Mouse (Mus musculus) midbrain, postnatal 0 days (tissue): ENCODE results near the gene Klk9. TPM values are rescaled to one million over a fixed set of nuclear protein-coding genes. Genes with fewer than 3 reads are reported as not detected.

ENCODE experiments used
- ATAC-seq: fragments of 200-750 bp; cut with Nextera tagmentation; 2 replicates; pipeline ENCODE4 v1.8.0; 2017; ENCODE audit warnings: moderate number of reproducible peaks, mild to moderate bottlenecking, moderate TSS enrichment, moderate library complexity; ENCODE audit not compliant: low FRiP score
- DNase-seq: peaks from one replicate; pipeline ENCODE4 v3.0.0-alpha.2; 2015; ENCODE audit warnings: low spot score
- H3K27ac ChIP-seq: fragments of 300-500 bp; sonication (generic); 2 replicates; pipeline ENCODE4 v1.5.1; 2014; ENCODE audit warnings: low read depth, mild to moderate bottlenecking, low read length, mixed read lengths
- H3K27me3 ChIP-seq: fragments of 300-500 bp; sonication (generic); 2 replicates; pipeline ENCODE4 v1.6.1; 2014; ENCODE audit warnings: low read length, control low read depth, mixed read lengths; ENCODE audit not compliant: insufficient read depth
- H3K36me3 ChIP-seq: fragments of 300-500 bp; sonication (generic); 2 replicates; pipeline ENCODE4 v1.6.1; 2014; ENCODE audit warnings: low read length, control low read depth, mixed read lengths; ENCODE audit not compliant: insufficient read depth
- H3K4me1 ChIP-seq: fragments of 300-500 bp; sonication (generic); 2 replicates; pipeline ENCODE4 v1.6.1; 2014; ENCODE audit warnings: mild to moderate bottlenecking, control low read depth, antibody characterized with exemption, low read length, mixed read lengths; ENCODE audit not compliant: insufficient read depth
- H3K4me2 ChIP-seq: fragments of 300-500 bp; sonication (generic); 2 replicates; pipeline ENCODE4 v1.6.1; 2014; ENCODE audit warnings: low read depth, mild to moderate bottlenecking, low read length, mixed read lengths; ENCODE audit not compliant: poor library complexity, severe bottlenecking
- H3K4me3 ChIP-seq: fragments of 300-500 bp; sonication (generic); 2 replicates; pipeline ENCODE4 v1.5.1; 2014; ENCODE audit warnings: low read depth, mild to moderate bottlenecking, low read length, moderate library complexity
- H3K9ac ChIP-seq: fragments of 300-500 bp; sonication (generic); replicated peaks from 2 replicates; pipeline ENCODE4 v1.6.1; 2014; ENCODE audit warnings: mild to moderate bottlenecking, low read length, moderate library complexity, mixed read lengths; ENCODE audit not compliant: poor library complexity, severe bottlenecking
- H3K9me3 ChIP-seq: fragments of 300-500 bp; sonication (generic); 2 replicates; pipeline ENCODE4 v1.6.1; 2016; ENCODE audit warnings: low read length, control low read depth
- CTCF ChIP-seq: IDR thresholded peaks from 2 replicates; pipeline ENCODE4 v1.5.1; 2016; ENCODE audit warnings: antibody characterized with exemption, mild to moderate bottlenecking
- WGBS: fragments of 180-500 bp; shearing (Covaris S2); extraction: QIAGEN DNeasy Blood & Tissue Kit; methylation state at CpG from one replicate; pipeline ENCODE4 v1.1.7; 2014; 5-methylcytosine and 5-hydroxymethylcytosine counted together
- polyA plus RNA-seq: library from polyadenylated mRNA; unstranded; fragments of >200 nt; fragmentation: Nextera tagmentation; extraction: Ambion mirVana; gene quantifications from 2 replicates; pipeline ENCODE4 v1.2.1, GENCODE M21; 2015
- total RNA-seq: library from RNA; depleted of rRNA; stranded (reverse); fragments of >200 nt; gene quantifications from 2 replicates; pipeline ENCODE4 v1.2.3, GENCODE M21; 2014

The Klk9 gene
- total and polyA plus RNA-seq, 2 experiments from 2014 or later: not detected

- H3K9me3 ChIP-seq: no peaks in the 10 kb centered on the region
- no peak overlapping the region for H3K4me2 ChIP-seq
- H3K27ac ChIP-seq: no peak overlapping the region
- H3K4me1 ChIP-seq: no peaks in the 10 kb centered on the region
- no peak overlapping the region for H3K9ac ChIP-seq
- H3K4me3 ChIP-seq: no peak overlapping the region
- TF ChIP-seq CTCF: no peak
- no peak for ATAC-seq
- H3K27me3 ChIP-seq: no peaks in the 10 kb centered on the region
- no peak for DNase-seq
- WGBS: 93% methylated on average over 10 of the region's 10 CpGs
- H3K36me3 ChIP-seq: no peaks in the 10 kb centered on the region
These were observed 21.0 kb upstream of the Klk9 start for GRCm38 (mm10) chr7:43770701-43771100.

DNA sequence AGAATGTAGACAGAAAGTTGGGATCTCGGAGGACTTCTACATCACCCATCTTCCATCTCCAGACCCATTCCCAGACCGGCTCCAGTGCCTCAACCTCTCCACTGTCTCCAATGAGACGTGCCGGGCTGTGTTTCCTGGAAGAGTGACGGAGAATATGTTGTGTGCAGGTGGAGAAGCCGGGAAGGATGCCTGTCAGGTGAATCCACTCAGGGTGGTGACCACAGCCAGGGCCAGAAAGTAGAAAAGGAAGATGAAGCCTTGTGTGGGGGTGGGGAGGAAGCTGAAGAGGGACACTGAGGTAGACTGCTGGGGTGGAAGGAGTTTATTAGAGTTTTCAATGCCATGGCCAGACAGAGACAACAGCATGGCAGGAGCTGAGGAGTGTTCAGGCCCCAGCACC, 19.8 kb upstream of the Klk9 start:
- Histone ChIP-seq H3K9ac (no peak overlapping the region), H3K9me3 (no peaks in the 10 kb centered on the region), H3K4me2 (no peak overlapping the region), H3K27ac (no peak overlapping the region), H3K4me1 (no peaks in the 10 kb centered on the region), H3K36me3 (no peaks in the 10 kb centered on the region), H3K4me3 (no peak overlapping the region), H3K27me3 (no peaks in the 10 kb centered on the region)
- DNase-seq (no peak), ATAC-seq (no peak)
- 94% methylated on average over 6 of the region's 6 CpGs for whole genome bisulfite sequencing
- TF ChIP-seq CTCF: no peak

DNA sequence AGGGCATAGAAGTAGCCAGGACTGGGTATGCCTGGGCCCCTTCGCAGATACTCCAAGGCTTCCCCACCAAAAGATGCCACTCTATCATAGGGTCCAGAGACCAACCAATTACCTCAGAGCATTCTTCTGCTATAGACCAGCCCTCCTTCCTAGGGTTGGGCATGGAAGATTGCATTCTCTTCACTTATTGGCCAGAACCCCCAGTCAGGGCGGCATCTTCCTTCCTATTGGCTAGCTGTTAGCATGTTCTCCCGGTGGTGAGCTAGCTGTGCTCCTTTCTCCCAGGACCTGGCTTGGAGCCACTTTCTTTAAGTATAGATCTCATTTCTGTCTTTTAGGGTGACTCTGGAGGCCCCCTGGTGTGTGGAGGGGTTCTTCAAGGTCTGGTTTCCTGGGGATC, 18.8 kb upstream of the Klk9 start:
- no peak overlapping the region for H3K4me2 ChIP-seq
- no peak overlapping the region for H3K4me3 ChIP-seq
- 81% methylated on average over 3 of the region's 3 CpGs for WGBS
- DNase-seq: no peak
- no peaks in the 10 kb centered on the region for H3K9me3 ChIP-seq
- H3K36me3 ChIP-seq: no peaks in the 10 kb centered on the region
- ATAC-seq: no peak
- no peak overlapping the region for H3K9ac ChIP-seq
- no peak for TF ChIP-seq CTCF
- H3K27ac ChIP-seq: no peak overlapping the region
- H3K27me3 ChIP-seq: no peaks in the 10 kb centered on the region
- no peaks in the 10 kb centered on the region for H3K4me1 ChIP-seq

DNA sequence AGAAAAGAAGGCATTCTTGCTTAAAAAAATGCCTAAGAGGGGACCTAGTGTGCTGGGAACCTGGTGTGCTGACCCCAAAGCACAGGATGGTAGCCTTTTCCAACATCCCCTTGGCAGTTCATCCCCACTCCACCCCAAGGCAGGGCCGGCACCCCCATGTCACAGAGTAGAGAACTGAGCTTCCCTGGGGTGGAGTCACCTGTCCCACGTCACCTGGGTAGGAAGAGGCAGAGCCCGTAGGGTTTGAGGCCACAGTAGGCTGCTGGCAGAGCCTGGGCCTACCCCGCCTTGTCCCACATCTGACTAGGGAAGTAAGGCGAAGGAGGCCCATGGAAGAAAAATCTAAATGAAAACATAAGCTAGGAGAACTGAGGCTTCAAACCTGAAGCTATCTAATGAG, 17.3 kb upstream of the Klk9 start, which contains the start of gene Klk11:
Klk11 (plus strand) TSS at position 241 of the 400 bp plus-strand sequence.
- H3K4me2 ChIP-seq: no peak within 1 kb of the TSS
- no peaks in the 10 kb centered on the region for H3K9me3 ChIP-seq
- H3K4me3 ChIP-seq: no peak within 1 kb of the TSS
- no peak for DNase-seq
- no peak within 1 kb of the TSS for H3K27ac ChIP-seq
- H3K9ac ChIP-seq: no peak within 1 kb of the TSS
- no peak for TF ChIP-seq CTCF
- no peaks in the 10 kb centered on the region for H3K4me1 ChIP-seq
- no peaks in the 10 kb centered on the region for H3K36me3 ChIP-seq
- WGBS: 93% methylated on average over 5 of the region's 5 CpGs
- H3K27me3 ChIP-seq: no peaks in the 10 kb centered on the region
- ATAC-seq: no peak

GRCm38 (mm10) chr7:43774802-43775201, 16.9 kb upstream of the Klk9 start:
- no peaks in the 10 kb centered on the region for H3K36me3 ChIP-seq
- ATAC-seq (no peak), DNase-seq (no peak)
- H3K4me2 ChIP-seq: no peak overlapping the region
- no peak overlapping the region for H3K27ac ChIP-seq
- H3K27me3 ChIP-seq: no peaks in the 10 kb centered on the region
- H3K9ac ChIP-seq: no peak overlapping the region
- no peak for TF ChIP-seq CTCF
- no peaks in the 10 kb centered on the region for H3K4me1 ChIP-seq
- no peaks in the 10 kb centered on the region for H3K9me3 ChIP-seq
- H3K4me3 ChIP-seq: no peak overlapping the region
- 38% methylated on average over 6 of the region's 6 CpGs for WGBS

DNA sequence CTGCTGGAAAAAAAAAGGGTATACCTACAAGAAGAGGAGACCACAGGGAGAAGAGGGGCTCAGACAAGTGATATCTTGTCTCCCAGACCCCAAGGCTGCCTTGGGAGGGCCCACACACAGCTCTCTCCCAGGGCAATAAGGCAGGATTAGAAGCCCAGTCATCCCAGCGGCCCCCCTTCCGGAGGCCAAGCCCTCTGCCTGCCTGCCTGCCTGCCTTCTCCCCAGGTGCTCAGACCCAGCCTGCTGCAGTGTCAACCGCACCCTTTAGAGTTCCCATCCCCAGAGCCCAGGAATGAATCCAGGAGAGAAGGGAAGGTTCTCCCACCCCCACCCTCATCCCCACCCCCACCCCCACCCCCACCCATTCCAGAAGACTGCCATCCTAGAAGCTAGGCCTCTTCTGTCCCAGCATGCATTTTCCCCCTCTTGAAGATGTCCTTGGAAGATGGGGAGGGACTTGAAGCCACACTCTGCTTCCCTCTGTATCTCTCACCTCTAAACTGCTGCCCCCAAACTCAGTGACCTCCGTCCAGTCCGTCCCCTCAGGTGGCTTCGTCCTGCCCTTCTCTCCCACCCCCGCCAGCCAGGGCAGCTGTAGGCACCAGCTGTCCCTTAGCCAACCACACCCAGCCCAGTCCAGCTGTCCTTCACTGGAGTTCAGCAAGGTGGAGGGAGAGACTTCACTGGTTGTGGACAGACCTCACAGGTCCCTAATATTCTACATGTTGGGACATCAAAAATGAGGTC, 16.2 kb upstream of the Klk9 start:
- DNase-seq: no peak
- Histone ChIP-seq H3K4me3 (no peak overlapping the region), H3K27ac (no peak overlapping the region), H3K36me3 (no peaks in the 10 kb centered on the region), H3K9ac (no peak overlapping the region), H3K9me3 (no peaks in the 10 kb centered on the region), H3K27me3 (no peaks in the 10 kb centered on the region), H3K4me1 (no peaks in the 10 kb centered on the region), H3K4me2 (no peak overlapping the region)
- TF ChIP-seq CTCF: no peak
- no peak for ATAC-seq
- WGBS: 50% methylated on average over 6 of the region's 7 CpGs
